Mouse (Mus musculus): ENCODE data around the gene March9.

The March9 gene

GRCm38 (mm10) chr10:127059968-127060916 is at the start of gene March9:
March9 (minus strand) TSS chr10:127060184.
- no peak for DNase-seq (ENCODE audit: low read depth, low spot score)

GRCm38 (mm10) chr10:127108262-127108583 is 48.2 kb upstream of the March9 start:
- DNase-seq (ENCODE audit: low read depth, low spot score), result no peak

GRCm38 (mm10) chr10:127107563-127108261 is 47.7 kb upstream of the March9 start:
- no peak for DNase-seq (ENCODE audit: low read depth, low spot score)

GRCm38 (mm10) chr10:127103631-127104030 is 43.6 kb upstream of the March9 start:
- no peak for DNase-seq (ENCODE audit: low read depth, low spot score)

DNA sequence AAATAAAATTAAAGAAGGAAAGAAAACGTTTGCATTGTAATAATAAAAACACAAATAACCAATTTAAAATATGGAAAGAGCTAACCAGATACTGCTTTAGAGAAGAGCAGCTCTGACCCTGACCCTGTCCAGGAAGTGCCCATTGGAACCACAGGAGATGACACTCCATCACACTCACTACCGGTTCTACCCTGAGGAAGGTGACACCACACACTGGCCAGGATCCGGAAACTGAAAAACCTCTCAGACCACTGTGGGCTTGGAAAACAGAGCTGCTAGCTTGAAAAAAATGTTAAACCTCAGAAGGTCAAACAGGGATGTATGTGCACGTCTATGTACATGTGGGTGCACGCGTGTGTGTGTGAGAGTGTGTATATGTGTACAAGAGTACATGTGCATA is 41.2 kb upstream of the March9 start:
- no peak for DNase-seq (ENCODE audit: low read depth, low spot score)

DNA sequence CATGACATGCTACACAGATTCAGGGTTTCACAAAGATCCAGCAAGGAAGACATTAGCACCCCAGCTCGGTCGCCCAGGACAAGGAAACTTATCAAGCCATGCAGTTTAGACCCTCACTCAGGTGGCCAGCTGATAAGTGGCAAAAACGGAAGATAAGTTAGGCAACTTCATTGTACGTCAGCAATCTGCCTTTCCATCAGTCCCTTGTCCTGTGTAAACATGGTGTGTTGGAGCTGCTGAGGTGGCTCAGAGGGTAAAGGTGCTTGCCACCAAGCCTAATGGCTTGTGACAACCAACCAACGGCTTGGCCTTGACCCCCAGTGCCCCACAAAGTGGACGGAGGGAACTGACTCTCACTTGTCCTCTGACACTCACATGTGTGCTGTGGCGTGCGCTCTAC is 40.4 kb upstream of the March9 start:
- no peak for DNase-seq (ENCODE audit: low read depth, low spot score)

DNA sequence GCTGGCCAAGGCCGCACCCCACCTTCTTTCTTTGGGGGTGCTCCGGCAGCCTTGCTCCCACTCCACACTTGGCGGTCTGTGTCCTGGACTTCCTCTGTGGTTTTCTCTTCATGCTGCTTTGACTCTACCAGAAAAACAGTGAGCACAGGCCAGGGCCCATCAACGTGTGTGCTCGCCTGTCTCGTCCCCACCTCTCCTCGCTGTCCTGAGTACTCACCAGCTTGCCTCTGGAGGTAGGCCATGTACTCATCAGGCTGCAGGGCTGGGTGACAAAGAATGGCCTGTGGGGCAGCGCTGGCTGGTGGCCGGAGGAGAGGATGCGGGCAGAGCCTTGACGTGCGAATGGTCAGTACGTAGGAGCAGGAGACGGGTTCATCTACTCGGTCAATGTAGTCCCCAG is 39.9 kb upstream of the March9 start:
- DNase-seq (ENCODE audit: low read depth, low spot score), result no peak

DNA sequence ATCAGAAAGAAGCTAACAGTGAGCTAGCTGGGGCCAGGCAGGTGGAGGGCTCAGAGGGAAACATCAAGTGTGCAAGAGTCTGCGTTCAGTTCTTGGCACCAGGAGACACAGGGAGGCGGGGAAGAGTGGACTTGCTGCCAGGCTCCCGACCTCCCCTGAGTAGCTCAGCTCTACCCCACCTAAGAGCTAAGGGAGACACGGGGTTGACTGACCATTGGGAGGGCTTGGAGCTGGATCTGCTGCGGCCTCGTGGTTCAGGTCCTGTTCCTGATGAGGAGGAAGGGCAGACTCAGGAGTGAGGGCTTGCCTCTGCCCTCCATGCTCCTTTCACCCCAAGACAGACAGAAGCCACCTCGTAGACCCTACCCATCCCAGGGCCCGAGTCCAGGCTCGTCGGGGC is 39.2 kb upstream of the March9 start:
- DNase-seq (ENCODE audit: low read depth, low spot score), result no peak

- no peak for DNase-seq (ENCODE audit: low read depth, low spot score)
Observed at GRCm38 (mm10) chr10:127098514-127098913, 38.5 kb upstream of the March9 start.

GRCm38 (mm10) chr10:127094382-127094802 is 34.4 kb upstream of the March9 start:
- no peak for DNase-seq (ENCODE audit: low read depth, low spot score)

DNA sequence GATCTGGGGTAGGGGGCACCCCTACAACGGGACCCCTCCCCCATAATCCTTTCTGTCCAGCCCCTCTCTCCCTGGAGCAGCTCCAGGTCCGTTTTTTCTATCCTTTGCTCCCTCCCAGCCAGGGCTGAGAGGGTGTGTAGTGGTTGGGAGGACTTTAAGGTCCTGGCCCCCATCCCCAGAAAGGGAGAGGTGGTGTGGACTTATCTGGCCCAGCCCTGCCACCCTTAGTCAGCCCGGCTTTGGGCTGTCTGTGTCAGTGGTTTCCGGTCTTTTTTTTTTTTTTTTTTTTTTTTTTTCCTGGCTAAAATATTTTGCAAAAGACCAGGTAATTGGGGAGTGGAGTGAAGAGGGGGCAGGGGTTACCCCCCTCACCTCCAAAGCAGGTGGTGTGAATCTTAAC is 32.8 kb upstream of the March9 start:
- no peak for DNase-seq (ENCODE audit: low read depth, low spot score)

DNA sequence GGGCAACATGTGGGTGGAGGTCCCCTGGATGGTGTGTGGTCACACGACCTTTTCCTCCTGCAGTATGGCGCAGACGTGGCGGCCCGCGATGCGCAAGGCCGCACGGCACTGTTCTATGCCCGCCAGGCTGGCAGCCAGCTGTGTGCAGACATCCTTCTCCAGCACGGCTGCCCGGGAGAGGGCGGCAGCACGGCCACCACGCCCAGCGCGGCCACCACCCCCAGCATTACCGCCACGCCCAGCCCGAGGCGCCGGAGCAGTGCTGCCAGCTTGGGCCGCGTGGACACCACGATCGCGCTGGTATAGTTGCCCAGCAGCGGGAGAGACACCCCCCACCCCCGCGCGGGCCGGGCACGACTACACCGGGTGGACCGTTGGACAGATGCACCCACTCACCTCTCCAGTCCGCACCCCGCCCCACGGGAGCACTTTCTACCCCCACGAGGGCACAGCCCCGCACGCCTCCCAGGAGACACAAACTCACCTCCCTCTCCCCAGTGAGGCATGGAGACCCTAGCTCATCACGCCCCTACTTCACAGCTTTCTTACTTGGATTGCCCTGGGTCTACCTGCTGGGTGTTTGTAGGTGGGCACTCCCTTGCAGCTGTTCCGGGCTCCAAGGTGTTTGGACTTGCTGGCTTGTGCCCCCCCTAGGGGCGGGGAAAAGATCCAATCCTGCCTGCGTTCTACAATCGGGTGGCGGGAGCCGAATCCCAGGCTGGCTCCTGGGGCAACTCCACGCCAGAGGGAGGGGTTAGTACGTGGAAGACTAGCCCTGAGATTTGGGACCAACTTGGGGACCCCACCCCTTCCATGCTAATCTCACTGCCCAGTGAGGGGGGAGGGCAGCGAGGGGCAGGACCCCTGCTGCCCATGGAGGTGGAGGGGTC is 31.8 kb upstream of the March9 start:
- no peak for DNase-seq (ENCODE audit: low read depth, low spot score)

DNA sequence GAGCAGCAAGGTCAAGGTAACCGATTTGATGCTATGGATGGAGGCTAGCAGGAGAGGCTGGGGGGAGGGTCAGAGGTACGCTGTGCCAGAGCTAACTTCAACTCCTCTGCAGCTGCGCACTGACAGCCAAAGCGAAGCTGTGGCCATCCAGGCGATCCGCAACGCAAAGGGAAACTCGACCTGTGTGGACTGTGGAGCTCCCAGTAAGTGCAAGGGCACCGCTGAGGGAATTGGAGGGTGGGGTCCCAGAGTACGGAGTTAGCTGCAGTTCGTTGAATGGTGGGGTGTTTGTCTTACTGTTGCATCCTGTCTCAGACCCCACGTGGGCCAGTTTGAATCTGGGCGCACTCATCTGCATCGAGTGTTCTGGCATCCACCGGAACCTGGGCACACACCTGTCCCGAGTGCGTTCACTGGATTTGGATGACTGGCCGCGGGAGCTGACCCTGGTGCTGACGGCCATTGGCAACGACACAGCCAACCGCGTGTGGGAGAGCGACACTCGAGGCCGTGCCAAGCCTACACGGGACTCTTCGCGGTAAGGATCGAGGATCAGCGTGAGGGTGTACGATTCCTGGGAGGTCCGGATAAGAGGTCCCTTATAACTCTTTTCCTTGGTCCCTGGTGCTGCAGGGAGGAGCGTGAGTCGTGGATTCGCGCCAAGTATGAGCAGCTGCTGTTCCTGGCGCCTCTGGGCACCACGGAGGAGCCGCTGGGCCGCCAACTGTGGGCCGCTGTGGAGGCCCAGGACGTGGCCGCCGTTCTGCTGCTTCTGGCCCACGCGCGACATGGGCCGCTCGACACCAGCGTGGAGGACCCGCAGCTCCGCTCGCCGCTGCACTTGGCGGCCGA is 30.8 kb upstream of the March9 start:
- no peak for DNase-seq (ENCODE audit: low read depth, low spot score)

DNA sequence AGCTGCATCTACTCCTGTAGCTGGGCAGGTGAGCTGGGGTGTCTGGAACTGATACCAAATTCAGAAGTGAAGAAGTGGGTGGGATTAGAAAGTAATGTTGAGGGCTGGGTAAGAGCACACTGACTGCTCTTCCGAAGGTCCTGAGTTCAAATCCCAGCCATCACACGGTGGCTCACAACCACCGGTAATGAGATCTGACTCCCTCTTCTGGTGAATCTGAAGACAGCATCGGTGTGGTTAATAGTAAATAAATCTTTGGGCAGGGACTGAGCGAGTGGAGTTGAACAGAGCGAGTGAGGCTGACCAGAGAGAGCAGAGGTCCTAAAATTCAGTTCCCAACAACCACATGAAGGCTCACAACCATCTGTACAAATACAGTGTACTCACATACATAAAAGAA is 25.6 kb upstream of the March9 start:
- no peak for DNase-seq (ENCODE audit: low read depth, low spot score)

- no peak for DNase-seq (ENCODE audit: low read depth, low spot score)
Observed at GRCm38 (mm10) chr10:127085052-127085451, 25.1 kb upstream of the March9 start.

GRCm38 (mm10) chr10:127083915-127084306 is 23.9 kb upstream of the March9 start:
- DNase-seq (ENCODE audit: low read depth, low spot score), result no peak

DNA sequence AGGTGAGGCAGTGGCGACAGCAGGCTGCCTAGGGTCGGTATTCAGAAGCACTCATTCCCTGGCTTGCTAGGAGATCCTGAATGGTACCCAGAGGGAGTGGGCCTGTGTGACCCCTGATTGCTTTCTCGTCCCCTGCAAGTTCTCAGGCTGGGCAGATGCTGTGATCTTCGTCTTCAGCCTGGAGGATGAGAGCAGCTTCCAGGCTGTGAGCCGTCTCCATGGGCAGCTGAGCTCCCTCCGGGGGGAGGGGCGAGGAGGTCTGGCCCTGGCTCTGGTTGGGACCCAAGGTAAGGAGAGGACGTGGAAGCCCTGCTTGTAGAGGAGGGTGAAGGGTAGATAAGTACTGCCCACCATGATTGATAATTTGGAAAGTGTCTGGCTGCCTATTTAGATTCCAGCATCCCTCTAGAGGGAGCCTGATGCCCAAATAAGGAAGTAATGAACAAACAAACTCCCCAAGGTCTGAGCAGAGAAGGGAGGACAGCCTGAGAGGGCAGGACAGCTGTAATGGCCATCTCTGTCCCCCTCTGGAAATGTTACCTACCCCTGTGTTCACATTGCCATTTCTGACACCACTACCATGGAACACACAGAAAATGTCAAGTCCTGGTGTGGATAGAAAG is 23.4 kb upstream of the March9 start:
- no peak for DNase-seq (ENCODE audit: low read depth, low spot score)

DNA sequence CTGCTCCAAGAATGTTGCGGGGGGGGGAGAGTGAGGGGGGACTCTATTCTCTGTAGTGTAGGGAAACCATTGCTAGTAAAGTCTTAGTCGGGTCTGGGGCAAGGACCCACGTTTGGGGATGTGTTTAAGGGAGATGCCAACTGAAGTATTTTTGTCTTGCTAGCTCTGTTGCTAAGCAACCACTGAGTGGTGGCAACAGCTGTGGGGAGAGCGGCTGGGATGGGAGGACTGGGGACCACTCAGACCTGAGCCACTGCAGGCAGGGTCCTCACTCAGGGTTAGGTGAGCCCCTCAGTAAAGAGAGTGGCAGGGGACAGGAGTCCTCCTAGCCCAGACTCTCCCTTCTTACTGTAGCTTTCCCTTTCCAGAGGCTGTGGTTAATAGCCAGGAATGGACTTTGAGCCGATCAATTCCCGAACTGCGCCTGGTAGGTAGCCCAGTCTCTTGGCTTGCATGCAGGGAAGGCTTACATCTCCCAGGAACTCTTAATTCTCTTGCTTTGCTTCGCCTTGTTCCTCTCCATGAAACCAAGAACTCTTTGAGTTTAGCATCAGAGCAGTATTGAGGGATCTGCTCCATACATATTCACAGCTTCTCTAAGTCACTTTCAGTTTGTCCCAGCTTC is 22.1 kb upstream of the March9 start:
- DNase-seq (ENCODE audit: low read depth, low spot score), result no peak

- no peak for DNase-seq (ENCODE audit: low read depth, low spot score)
Observed at GRCm38 (mm10) chr10:127080901-127081780, 21.2 kb upstream of the March9 start.

Data from WW6 (cell line).